Mouse (Mus musculus) lung, postnatal 0 days (tissue): Measurements from ENCODE around the gene Cpped1. TPM values are rescaled to one million over a fixed set of nuclear protein-coding genes. Genes with fewer than 3 reads are reported as not detected.

Experiments
- ATAC-seq: fragments of 200-750 bp; cut with Nextera tagmentation; 2 replicates; pipeline ENCODE4 v1.8.0; 2017; ENCODE audit warnings: moderate library complexity
- DNase-seq: peaks from one replicate; pipeline ENCODE4 v3.0.0-alpha.2; 2016; ENCODE audit warnings: low spot score
- H3K27ac ChIP-seq: fragments of 300-500 bp; sonication (generic); 2 replicates; pipeline ENCODE4 v1.5.1; 2014; ENCODE audit warnings: antibody characterized with exemption, mild to moderate bottlenecking, low read length, mixed read lengths
- H3K27me3 ChIP-seq: fragments of 300-500 bp; sonication (generic); replicated peaks from 2 replicates; pipeline ENCODE4 v1.6.1; 2014; ENCODE audit warnings: low read length, mixed read lengths; ENCODE audit not compliant: insufficient read depth
- H3K36me3 ChIP-seq: fragments of 300-500 bp; sonication (generic); 2 replicates; pipeline ENCODE4 v1.6.1; 2014; ENCODE audit warnings: low read length, mixed read lengths; ENCODE audit not compliant: insufficient read depth
- H3K4me1 ChIP-seq: fragments of 300-500 bp; sonication (generic); 2 replicates; pipeline ENCODE4 v1.6.1; 2014; ENCODE audit warnings: antibody characterized with exemption, low read depth, low read length, mixed read lengths; ENCODE audit not compliant: insufficient read depth
- H3K4me2 ChIP-seq: fragments of 300-500 bp; sonication (generic); replicated peaks from 2 replicates; pipeline ENCODE4 v1.6.1; 2014; ENCODE audit warnings: low read depth, mild to moderate bottlenecking, low read length, moderate library complexity, mixed read lengths
- H3K4me3 ChIP-seq: fragments of 300-500 bp; sonication (generic); 2 replicates; pipeline ENCODE4 v1.5.1; 2014; ENCODE audit warnings: low read depth, low read length
- H3K9ac ChIP-seq: fragments of 300-500 bp; sonication (generic); replicated peaks from 2 replicates; pipeline ENCODE4 v1.6.1; 2014; ENCODE audit warnings: low read depth, mild to moderate bottlenecking
- H3K9me3 ChIP-seq: fragments of 300-500 bp; sonication (generic); 2 replicates; pipeline ENCODE4 v1.6.1; 2016; ENCODE audit warnings: low read length, mixed read lengths
- CTCF ChIP-seq: IDR thresholded peaks from 2 replicates; pipeline ENCODE4 v1.5.1; 2016; ENCODE audit warnings: antibody characterized with exemption, mild to moderate bottlenecking
- EP300 ChIP-seq: IDR thresholded peaks from 2 replicates; pipeline ENCODE4 v1.6.1; 2016; ENCODE audit warnings: antibody characterized with exemption, mild to moderate bottlenecking, control low read depth
- WGBS: fragments of 180-500 bp; shearing (Covaris S2); extraction: QIAGEN DNeasy Blood & Tissue Kit; methylation state at CpG from one replicate; pipeline ENCODE4 v1.1.7; 2014; 5-methylcytosine and 5-hydroxymethylcytosine counted together
- polyA plus RNA-seq: library from polyadenylated mRNA; unstranded; fragments of >200 nt; fragmentation: Nextera tagmentation; extraction: Ambion mirVana; gene quantifications from 2 replicates; pipeline ENCODE4 v1.2.1, GENCODE M21; 2015

The Cpped1 gene
- polyA plus RNA-seq, 1 experiment from 2014 or later = 16.1 TPM

GRCm38 (mm10) chr16:11772318-11772717 lies 136.9 kb downstream of the Cpped1 start:
- Histone ChIP-seq H3K9ac (no peak overlapping the region), H3K4me2 (no peak overlapping the region), H3K9me3 (no peaks in the 10 kb centered on the region), H3K4me3 (no peak overlapping the region), H3K27me3 (no peaks in the 10 kb centered on the region), H3K27ac (no peak overlapping the region), H3K36me3 (no peaks in the 10 kb centered on the region), H3K4me1 (no peaks in the 10 kb centered on the region)
- no peak for ATAC-seq
- TF ChIP-seq EP300 (no peak), CTCF (no peak)
- DNase-seq = no peak
- 87% methylated on average over 2 of the region's 2 CpGs for WGBS

GRCm38 (mm10) chr16:11757951-11758350 lies 151.3 kb downstream of the Cpped1 start:
- ATAC-seq (peak; percentile 89), DNase-seq (peak; percentile 71)
- no peak for TF ChIP-seq CTCF
- no peak for TF ChIP-seq EP300
- no peaks in the 10 kb centered on the region for H3K9me3 ChIP-seq
- WGBS = 50% methylated on average over 7 of the region's 7 CpGs
- no peak overlapping the region for H3K4me2 ChIP-seq
- H3K27me3 ChIP-seq = no peaks in the 10 kb centered on the region
- H3K4me3 ChIP-seq = no peak overlapping the region
- no peak overlapping the region for H3K27ac ChIP-seq
- H3K9ac ChIP-seq = no peak overlapping the region
- H3K36me3 ChIP-seq = 0 out of 2 replicates have a peak, but pooled peaks cover 13% of the 10 kb centered on the region
- H3K4me1 ChIP-seq = no peaks in the 10 kb centered on the region

DNA sequence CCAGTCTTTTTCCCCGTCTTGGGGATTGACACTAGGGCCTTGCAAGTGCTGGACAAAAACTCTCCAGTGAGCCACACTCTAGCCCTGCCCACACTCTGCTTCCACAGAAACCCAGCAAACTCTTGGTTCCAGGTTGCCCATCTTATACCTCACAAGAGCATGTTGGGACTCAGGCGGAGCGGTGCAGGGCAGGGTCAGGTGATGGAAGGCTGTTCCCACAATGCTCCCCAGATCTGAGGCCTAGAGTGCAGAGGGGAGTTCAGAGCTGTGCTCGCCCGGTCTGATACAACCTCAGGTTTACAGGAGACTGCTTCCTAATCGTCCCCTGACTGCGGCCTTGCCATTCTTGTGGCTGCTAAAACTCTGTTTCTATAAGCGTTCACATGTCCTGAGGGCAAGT lies 151.8 kb downstream of the Cpped1 start:
- H3K9me3 ChIP-seq = no peaks in the 10 kb centered on the region
- no peak overlapping the region for H3K4me3 ChIP-seq
- 88% methylated on average over 8 of the region's 8 CpGs for WGBS
- no peaks in the 10 kb centered on the region for H3K4me1 ChIP-seq
- DNase-seq (no peak), ATAC-seq (no peak)
- no peaks in the 10 kb centered on the region for H3K27me3 ChIP-seq
- no peak overlapping the region for H3K4me2 ChIP-seq
- H3K36me3 ChIP-seq = 0 out of 2 replicates have a peak, but pooled peaks cover 13% of the 10 kb centered on the region
- TF ChIP-seq CTCF (no peak), EP300 (no peak)
- H3K27ac ChIP-seq = no peak overlapping the region
- H3K9ac ChIP-seq = no peak overlapping the region

DNA sequence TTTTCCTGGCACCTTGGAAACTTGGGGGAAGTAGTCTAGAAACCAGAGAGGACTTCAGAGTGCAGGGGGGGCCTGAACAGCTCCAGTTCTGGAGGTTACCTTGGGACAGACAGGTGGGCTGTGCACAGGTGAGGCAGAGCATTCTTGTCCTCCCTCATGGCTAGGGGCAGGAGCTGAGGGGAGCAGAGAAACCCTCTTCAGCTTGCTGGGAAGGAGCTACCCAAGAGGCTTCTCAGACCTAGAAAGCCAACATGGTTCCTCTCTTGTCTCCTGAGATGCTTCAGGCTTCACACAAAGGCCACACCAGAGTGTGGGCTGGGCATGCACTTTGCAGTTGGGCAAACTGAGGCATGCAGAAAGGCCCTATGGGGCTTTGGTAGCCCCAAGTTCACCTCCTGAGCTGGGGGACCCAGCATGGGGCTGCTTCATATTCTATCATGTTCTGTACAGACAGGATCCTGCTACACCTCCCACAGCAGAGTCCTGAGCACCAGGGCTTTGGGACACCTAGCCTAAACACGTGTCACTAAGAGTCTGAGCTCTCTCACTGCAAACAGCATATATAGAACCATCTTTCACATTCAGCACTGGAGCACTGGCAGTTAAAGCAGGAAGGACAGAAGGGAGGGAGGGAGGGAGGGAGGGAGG lies 152.5 kb downstream of the Cpped1 start:
- DNase-seq (no peak), ATAC-seq (no peak)
- 0 out of 2 replicates have a peak, but pooled peaks cover 13% of the 10 kb centered on the region for H3K36me3 ChIP-seq
- H3K4me3 ChIP-seq = no peak overlapping the region
- H3K27me3 ChIP-seq = no peaks in the 10 kb centered on the region
- WGBS = 54% methylated on average over 1 of the region's 1 CpGs
- H3K4me1 ChIP-seq = no peaks in the 10 kb centered on the region
- H3K9me3 ChIP-seq = no peaks in the 10 kb centered on the region
- no peak overlapping the region for H3K9ac ChIP-seq
- TF ChIP-seq CTCF = no peak
- TF ChIP-seq EP300 = no peak
- no peak overlapping the region for H3K4me2 ChIP-seq
- H3K27ac ChIP-seq = no peak overlapping the region

- 75% methylated on average over 9 of the region's 9 CpGs for WGBS
- 0 out of 2 replicates have a peak, but pooled peaks cover 13% of the 10 kb centered on the region for H3K36me3 ChIP-seq
Observed at GRCm38 (mm10) chr16:11755281-11756066, 153.8 kb downstream of the Cpped1 start.

GRCm38 (mm10) chr16:11754136-11754535 lies 155.1 kb downstream of the Cpped1 start:
- H3K27me3 ChIP-seq = no peaks in the 10 kb centered on the region
- 95% methylated on average over 2 of the region's 2 CpGs for WGBS
- no peak overlapping the region for H3K9ac ChIP-seq
- no peak overlapping the region for H3K4me3 ChIP-seq
- TF ChIP-seq CTCF (no peak), EP300 (no peak)
- ATAC-seq (no peak), DNase-seq (no peak)
- 0 out of 2 replicates have a peak, but pooled peaks cover 13% of the 10 kb centered on the region for H3K36me3 ChIP-seq
- no peak overlapping the region for H3K4me2 ChIP-seq
- H3K4me1 ChIP-seq = no peaks in the 10 kb centered on the region
- no peak overlapping the region for H3K27ac ChIP-seq
- no peaks in the 10 kb centered on the region for H3K9me3 ChIP-seq

More at GRCm38 (mm10) chr16:11755281-11756066, 153.8 kb downstream of the Cpped1 start:
- DNase-seq (no peak), ATAC-seq (no peak)
- TF ChIP-seq EP300 = no peak
- TF ChIP-seq CTCF = peak; percentile 17; the same call in 1 of the 2 replicates
- Histone ChIP-seq H3K4me1 (no peaks in the 10 kb centered on the region), H3K27me3 (no peaks in the 10 kb centered on the region), H3K4me2 (no peak overlapping the region), H3K27ac (no peak overlapping the region), H3K9ac (no peak overlapping the region), H3K4me3 (no peak overlapping the region), H3K9me3 (no peaks in the 10 kb centered on the region)

Other genes starting within 250 kb of the Cpped1 start
- gene Shisa9, start 74.7 kb upstream of the Cpped1 start, polyA plus RNA-seq = 1.3 and 1.5 TPM in 2 replicates